Mouse (Mus musculus) B cell, adult 2 months (primary cell): ENCODE data around the gene Farp1.
"Not testable (repeated sequence)": the region's sequence is repeated elsewhere in the genome, so short reads cannot be mapped to it uniquely, and the experiment has no call there.

Experiments
- DNase-seq, 2 experiments: peaks; one replicate each; pipeline ENCODE4 v3.0.0; 2022

Gene Farp1

GRCm38 (mm10) chr14:121107707-121108285 is 72.8 kb downstream of the Farp1 start:
- DNase-seq, result no peak

GRCm38 (mm10) chr14:121108439-121109115 is 73.6 kb downstream of the Farp1 start:
- DNase-seq, result no peak

GRCm38 (mm10) chr14:121109116-121109504 is 74.1 kb downstream of the Farp1 start:
- no peak for DNase-seq

- no peak for DNase-seq
These were observed 75.7 kb downstream of the Farp1 start for GRCm38 (mm10) chr14:121110492-121111267.

- no peak for DNase-seq
These were observed 77.1 kb downstream of the Farp1 start for GRCm38 (mm10) chr14:121112061-121112460.

GRCm38 (mm10) chr14:121113785-121114184 is 78.8 kb downstream of the Farp1 start:
- no peak for DNase-seq

- DNase-seq, result no peak
These were observed 81.7 kb downstream of the Farp1 start for GRCm38 (mm10) chr14:121116696-121117095.

GRCm38 (mm10) chr14:121118860-121119259 is 83.9 kb downstream of the Farp1 start:
- no peak for DNase-seq

GRCm38 (mm10) chr14:121121664-121122063 is 86.7 kb downstream of the Farp1 start:
- no peak for DNase-seq

- no peak for DNase-seq
These were observed 87.9 kb downstream of the Farp1 start for GRCm38 (mm10) chr14:121122852-121123251.

- no peak for DNase-seq
These were observed 89.5 kb downstream of the Farp1 start for GRCm38 (mm10) chr14:121124409-121125010.

- DNase-seq, result no peak
These were observed 90.7 kb downstream of the Farp1 start for GRCm38 (mm10) chr14:121125651-121126050.

- no peak for DNase-seq
These were observed 91.3 kb downstream of the Farp1 start for GRCm38 (mm10) chr14:121126291-121126690.

- DNase-seq, result no peak
These were observed 94.1 kb downstream of the Farp1 start for GRCm38 (mm10) chr14:121128858-121129800.

GRCm38 (mm10) chr14:121130351-121130750 is 95.4 kb downstream of the Farp1 start:
- DNase-seq, result not testable (repeated sequence)

- DNase-seq, result no peak
These were observed 99.4 kb downstream of the Farp1 start for GRCm38 (mm10) chr14:121134414-121134813.

- DNase-seq, result no peak
These were observed 108.9 kb downstream of the Farp1 start for GRCm38 (mm10) chr14:121143831-121144455.

- no peak for DNase-seq
These were observed 109.5 kb downstream of the Farp1 start for GRCm38 (mm10) chr14:121144496-121144895.

- no peak for DNase-seq
These were observed 110.3 kb downstream of the Farp1 start for GRCm38 (mm10) chr14:121145291-121145690.

- peak in 1 of 2 experiments; percentile 3 for DNase-seq
These were observed 110.7 kb downstream of the Farp1 start for GRCm38 (mm10) chr14:121145698-121146097.

GRCm38 (mm10) chr14:121146213-121146612 is 111.2 kb downstream of the Farp1 start:
- peak; percentile 12 to 22 for DNase-seq

- no peak for DNase-seq
These were observed 112.0 kb downstream of the Farp1 start for GRCm38 (mm10) chr14:121147026-121147425.
